Mouse (Mus musculus): ENCODE results near the gene Cdkal1. TPM values are rescaled to one million over a fixed set of nuclear protein-coding genes. Genes with fewer than 3 reads are reported as not detected.

Gene Cdkal1
- polyA plus RNA-seq, 1 experiment, result 4.4 TPM

GRCm38 (mm10) chr13:29349386-29349961 lies 506.0 kb downstream of the Cdkal1 start:
- Histone ChIP-seq H3K27me3 (replicated peaks; ENCODE audit: control insufficient read depth, insufficient read depth, low read length) (no peaks in the 10 kb centered on the region), H3K4me1 (ENCODE audit: control insufficient read depth, insufficient read depth, low read length) (peaks cover 15% of the 10 kb centered on the region; the same call in 1 of the 2 replicates), H3K36me3 (ENCODE audit: control insufficient read depth, insufficient read depth, low read length) (no peaks in the 10 kb centered on the region), H3K27ac (ENCODE audit: insufficient read depth, low read depth, low read length) (no peak overlapping the region), H3K4me3 (ENCODE audit: insufficient read depth, low read depth, low read length) (no peak overlapping the region)
- no peak for DNase-seq
- WGBS, result 76% methylated on average over 7 of the region's 7 CpGs
- TF ChIP-seq CTCF (conservative IDR thresholded peaks at IDR 0.05; ENCODE audit: insufficient read depth, insufficient read length, low read depth, low read length), result no peak
- TF ChIP-seq POLR2A (IDR thresholded peaks at IDR 0.05; ENCODE audit: low read depth, low read length), result no peak

- no peak overlapping the region for H3K4me3 ChIP-seq (ENCODE audit: insufficient read depth, low read depth, low read length)
- 95% methylated on average over 3 of the region's 3 CpGs for WGBS
- DNase-seq, result no peak
- no peaks in the 10 kb centered on the region for H3K36me3 ChIP-seq (ENCODE audit: control insufficient read depth, insufficient read depth, low read length)
- peaks cover 10% of the 10 kb centered on the region; the same call in 1 of the 2 replicates for H3K4me1 ChIP-seq (ENCODE audit: control insufficient read depth, insufficient read depth, low read length)
- H3K27ac ChIP-seq (ENCODE audit: insufficient read depth, low read depth, low read length), result no peak overlapping the region
- no peak for TF ChIP-seq POLR2A (IDR thresholded peaks at IDR 0.05; ENCODE audit: low read depth, low read length)
- no peak for TF ChIP-seq CTCF (conservative IDR thresholded peaks at IDR 0.05; ENCODE audit: insufficient read depth, insufficient read length, low read depth, low read length)
- no peaks in the 10 kb centered on the region for H3K27me3 ChIP-seq (replicated peaks; ENCODE audit: control insufficient read depth, insufficient read depth, low read length)
Observed at GRCm38 (mm10) chr13:29348331-29348730, 507.1 kb downstream of the Cdkal1 start.

GRCm38 (mm10) chr13:29332640-29333412 lies 522.6 kb downstream of the Cdkal1 start:
- H3K4me3 ChIP-seq (ENCODE audit: insufficient read depth, low read depth, low read length), result no peak overlapping the region

GRCm38 (mm10) chr13:29325946-29326345 lies 529.5 kb downstream of the Cdkal1 start:
- no peak overlapping the region for H3K27ac ChIP-seq (ENCODE audit: insufficient read depth, low read depth, low read length)
- no peaks in the 10 kb centered on the region for H3K4me1 ChIP-seq (ENCODE audit: control insufficient read depth, insufficient read depth, low read length)
- WGBS, result 94% methylated on average over 4 of the region's 4 CpGs
- no peaks in the 10 kb centered on the region for H3K27me3 ChIP-seq (replicated peaks; ENCODE audit: control insufficient read depth, insufficient read depth, low read length)
- no peaks in the 10 kb centered on the region for H3K36me3 ChIP-seq (ENCODE audit: control insufficient read depth, insufficient read depth, low read length)
- H3K4me3 ChIP-seq (ENCODE audit: insufficient read depth, low read depth, low read length), result no peak overlapping the region
- no peak for TF ChIP-seq POLR2A (IDR thresholded peaks at IDR 0.05; ENCODE audit: low read depth, low read length)
- TF ChIP-seq CTCF (conservative IDR thresholded peaks at IDR 0.05; ENCODE audit: insufficient read depth, insufficient read length, low read depth, low read length), result no peak
- no peak for DNase-seq

More at GRCm38 (mm10) chr13:29332640-29333412, 522.6 kb downstream of the Cdkal1 start:
- Histone ChIP-seq H3K27me3 (replicated peaks; ENCODE audit: control insufficient read depth, insufficient read depth, low read length) (no peaks in the 10 kb centered on the region), H3K36me3 (ENCODE audit: control insufficient read depth, insufficient read depth, low read length) (no peaks in the 10 kb centered on the region), H3K4me1 (ENCODE audit: control insufficient read depth, insufficient read depth, low read length) (no peaks in the 10 kb centered on the region), H3K27ac (ENCODE audit: insufficient read depth, low read depth, low read length) (no peak overlapping the region)
- TF ChIP-seq POLR2A (IDR thresholded peaks at IDR 0.05; ENCODE audit: low read depth, low read length), result no peak
- no peak for TF ChIP-seq CTCF (conservative IDR thresholded peaks at IDR 0.05; ENCODE audit: insufficient read depth, insufficient read length, low read depth, low read length)
- 92% methylated on average over 6 of the region's 6 CpGs for WGBS
- no peak for DNase-seq

GRCm38 (mm10) chr13:29320421-29320820 lies 535.1 kb downstream of the Cdkal1 start:
- WGBS, result 62% methylated on average over 2 of the region's 2 CpGs
- H3K4me1 ChIP-seq (ENCODE audit: control insufficient read depth, insufficient read depth, low read length), result no peaks in the 10 kb centered on the region
- no peak for TF ChIP-seq POLR2A (IDR thresholded peaks at IDR 0.05; ENCODE audit: low read depth, low read length)
- TF ChIP-seq CTCF (conservative IDR thresholded peaks at IDR 0.05; ENCODE audit: insufficient read depth, insufficient read length, low read depth, low read length), result no peak
- H3K36me3 ChIP-seq (ENCODE audit: control insufficient read depth, insufficient read depth, low read length), result no peaks in the 10 kb centered on the region
- no peaks in the 10 kb centered on the region for H3K27me3 ChIP-seq (replicated peaks; ENCODE audit: control insufficient read depth, insufficient read depth, low read length)
- no peak overlapping the region for H3K4me3 ChIP-seq (ENCODE audit: insufficient read depth, low read depth, low read length)
- H3K27ac ChIP-seq (ENCODE audit: insufficient read depth, low read depth, low read length), result no peak overlapping the region
- DNase-seq, result no peak

GRCm38 (mm10) chr13:29317703-29318102 lies 537.8 kb downstream of the Cdkal1 start:
- Histone ChIP-seq H3K4me3 (ENCODE audit: insufficient read depth, low read depth, low read length) (no peak overlapping the region), H3K4me1 (ENCODE audit: control insufficient read depth, insufficient read depth, low read length) (no peaks in the 10 kb centered on the region), H3K27me3 (replicated peaks; ENCODE audit: control insufficient read depth, insufficient read depth, low read length) (no peaks in the 10 kb centered on the region), H3K36me3 (ENCODE audit: control insufficient read depth, insufficient read depth, low read length) (no peaks in the 10 kb centered on the region), H3K27ac (ENCODE audit: insufficient read depth, low read depth, low read length) (no peak overlapping the region)
- no peak for TF ChIP-seq POLR2A (IDR thresholded peaks at IDR 0.05; ENCODE audit: low read depth, low read length)
- no peak for TF ChIP-seq CTCF (conservative IDR thresholded peaks at IDR 0.05; ENCODE audit: insufficient read depth, insufficient read length, low read depth, low read length)
- WGBS, result 98% methylated on average over 1 of the region's 1 CpGs
- DNase-seq, result no peak

GRCm38 (mm10) chr13:29316271-29316670 lies 539.2 kb downstream of the Cdkal1 start:
- no peak overlapping the region for H3K27ac ChIP-seq (ENCODE audit: insufficient read depth, low read depth, low read length)
- H3K4me1 ChIP-seq (ENCODE audit: control insufficient read depth, insufficient read depth, low read length), result no peaks in the 10 kb centered on the region
- no peak overlapping the region for H3K4me3 ChIP-seq (ENCODE audit: insufficient read depth, low read depth, low read length)
- no peak for DNase-seq
- no peaks in the 10 kb centered on the region for H3K36me3 ChIP-seq (ENCODE audit: control insufficient read depth, insufficient read depth, low read length)
- 96% methylated on average over 5 of the region's 5 CpGs for WGBS
- no peak for TF ChIP-seq CTCF (conservative IDR thresholded peaks at IDR 0.05; ENCODE audit: insufficient read depth, insufficient read length, low read depth, low read length)
- H3K27me3 ChIP-seq (replicated peaks; ENCODE audit: control insufficient read depth, insufficient read depth, low read length), result no peaks in the 10 kb centered on the region
